Mouse (Mus musculus) kidney, adult 8-10 months (tissue): ENCODE results near the gene Opcml.

ENCODE experiments used
- DNase-seq, 2 experiments: peaks; one replicate each; pipeline ENCODE4 v3.0.0; 2022

The Opcml gene

GRCm38 (mm10) chr9:27871624-27872023 is 81.0 kb downstream of the Opcml start:
- no peak for DNase-seq

GRCm38 (mm10) chr9:27889636-27890035 is 99.1 kb downstream of the Opcml start:
- DNase-seq: no peak

GRCm38 (mm10) chr9:27917250-27917649 is 126.7 kb downstream of the Opcml start:
- DNase-seq: no peak

DNA sequence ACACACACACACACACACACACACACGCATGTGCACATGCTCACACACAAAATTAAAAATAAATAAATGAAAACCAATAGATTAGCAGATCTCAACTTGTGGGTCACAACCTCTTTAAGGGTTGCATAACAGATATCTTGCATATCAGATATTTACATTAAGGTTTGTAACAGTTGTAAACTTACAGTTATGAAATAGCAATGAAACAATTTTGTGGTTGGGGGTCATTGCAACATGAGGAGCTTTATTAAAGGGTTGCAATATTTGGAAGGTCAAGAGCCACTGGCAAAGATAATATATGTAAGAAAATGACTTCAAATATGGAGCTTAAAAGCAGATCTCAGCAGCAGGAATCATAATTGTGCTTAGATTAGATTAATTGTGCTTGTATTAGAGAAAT is 132.9 kb downstream of the Opcml start:
- no peak for DNase-seq

GRCm38 (mm10) chr9:27923945-27924825 is 133.6 kb downstream of the Opcml start:
- DNase-seq: no peak

DNA sequence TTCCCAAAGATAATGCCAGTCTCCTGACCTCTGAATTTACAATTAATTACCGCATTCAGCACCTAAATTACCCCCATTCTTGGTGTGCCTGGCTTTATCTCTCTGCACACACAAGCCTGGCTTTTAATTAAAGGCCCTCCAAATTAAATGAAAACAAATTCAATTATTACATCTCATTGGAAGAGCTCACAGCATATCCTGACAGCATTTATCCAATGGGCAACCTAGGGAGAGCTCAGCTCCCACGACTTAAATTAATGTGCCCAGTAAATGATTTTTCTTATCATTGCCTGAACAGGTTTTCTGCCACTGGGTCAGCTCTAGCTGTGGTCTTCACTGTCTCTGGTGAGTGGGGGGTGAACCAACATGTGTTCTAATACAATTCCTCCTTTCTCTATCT is 135.1 kb downstream of the Opcml start:
- no peak for DNase-seq

GRCm38 (mm10) chr9:27937253-27937652 is 146.7 kb downstream of the Opcml start:
- no peak for DNase-seq

- DNase-seq: no peak
Measured at GRCm38 (mm10) chr9:27937660-27938059, 147.1 kb downstream of the Opcml start.

DNA sequence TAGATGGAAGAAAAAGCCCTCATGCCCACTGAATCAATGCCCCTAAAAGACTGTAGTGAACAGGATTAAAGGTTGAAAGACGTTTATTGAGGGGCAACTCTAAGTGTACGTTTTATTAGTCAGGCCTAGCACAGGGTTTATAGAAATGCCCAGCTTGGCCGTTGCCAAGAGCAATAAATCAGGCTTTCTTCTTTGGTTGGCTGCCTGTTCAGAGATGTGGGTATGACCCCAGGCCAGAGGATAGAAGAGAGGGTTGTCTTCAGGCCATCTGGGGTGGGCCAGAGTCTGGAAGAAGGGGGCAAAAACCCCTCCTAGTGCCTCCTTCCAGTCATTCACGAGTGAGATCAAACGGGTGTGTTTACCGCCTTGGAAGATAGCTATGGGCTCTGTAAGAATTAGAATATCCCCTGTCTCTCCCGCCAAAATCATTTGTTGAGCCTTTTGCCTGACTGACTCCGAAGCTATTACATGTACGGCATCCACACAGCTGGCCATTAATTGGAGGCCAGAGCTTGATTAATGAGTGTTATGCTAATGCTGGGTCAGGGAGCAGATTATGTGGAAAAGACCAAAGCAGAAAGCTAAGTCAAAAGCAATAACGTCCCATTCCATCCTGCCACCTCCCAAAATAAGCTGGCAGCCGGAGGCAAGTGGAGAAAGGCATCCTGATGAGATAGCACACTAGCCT is 154.9 kb downstream of the Opcml start:
- DNase-seq: no peak

DNA sequence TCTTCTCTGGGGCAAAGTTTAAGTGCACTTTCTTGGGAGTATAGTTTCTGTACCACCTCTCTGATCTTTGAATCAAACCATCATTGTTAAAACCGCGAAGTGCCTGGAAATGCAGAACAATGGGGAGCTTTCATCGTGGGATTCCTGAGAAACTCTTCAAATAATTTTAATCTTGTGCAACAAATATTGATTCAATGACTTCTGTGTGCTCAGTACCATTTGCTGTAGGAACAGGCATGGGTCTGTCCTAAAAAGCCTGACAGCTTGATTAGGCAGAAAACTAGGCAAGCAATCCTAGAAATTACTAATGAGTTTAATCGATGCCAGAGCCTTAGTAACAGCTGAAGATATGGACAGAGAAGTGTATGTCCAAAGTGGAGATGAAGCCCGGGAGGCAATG is 160.5 kb downstream of the Opcml start:
- DNase-seq: no peak

DNA sequence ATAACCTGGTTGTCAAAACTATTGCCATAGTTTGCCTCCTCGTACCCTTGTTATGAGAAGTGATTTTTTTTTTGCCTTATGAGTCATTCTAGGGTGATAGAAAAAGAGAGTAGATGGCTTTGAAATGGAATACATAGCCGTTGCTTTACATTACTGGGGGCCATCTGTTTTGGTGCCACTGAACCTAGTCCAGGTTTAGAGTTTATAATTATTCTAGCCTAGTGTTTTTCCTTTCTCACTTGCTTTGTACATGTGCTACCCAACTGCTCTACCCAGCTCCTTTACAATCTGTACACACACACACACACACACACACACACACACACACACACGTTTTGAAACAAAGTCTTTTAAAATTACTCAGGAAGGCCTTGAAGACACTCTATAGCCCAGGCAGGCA is 171.1 kb downstream of the Opcml start:
- DNase-seq: no peak

DNA sequence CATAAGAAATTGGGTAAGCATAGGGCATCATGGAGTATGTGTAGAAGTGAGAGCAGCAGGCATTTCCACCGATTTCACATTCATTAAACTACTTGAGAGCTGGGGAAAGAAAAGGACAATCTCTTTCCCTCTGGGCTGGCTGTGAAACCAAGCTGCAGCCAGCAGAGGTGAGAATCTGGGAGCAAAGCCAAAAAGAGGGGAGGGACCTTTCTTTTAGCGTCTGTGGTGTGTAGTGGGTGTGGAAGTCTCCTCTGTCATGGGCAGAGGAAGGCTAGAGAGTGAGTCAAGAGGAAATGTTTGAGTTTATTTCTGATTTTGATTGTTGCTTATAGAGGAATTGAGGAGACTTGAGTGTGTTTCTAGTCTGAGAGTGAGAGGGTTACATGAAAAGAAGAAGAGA is 172.8 kb downstream of the Opcml start:
- no peak for DNase-seq

DNA sequence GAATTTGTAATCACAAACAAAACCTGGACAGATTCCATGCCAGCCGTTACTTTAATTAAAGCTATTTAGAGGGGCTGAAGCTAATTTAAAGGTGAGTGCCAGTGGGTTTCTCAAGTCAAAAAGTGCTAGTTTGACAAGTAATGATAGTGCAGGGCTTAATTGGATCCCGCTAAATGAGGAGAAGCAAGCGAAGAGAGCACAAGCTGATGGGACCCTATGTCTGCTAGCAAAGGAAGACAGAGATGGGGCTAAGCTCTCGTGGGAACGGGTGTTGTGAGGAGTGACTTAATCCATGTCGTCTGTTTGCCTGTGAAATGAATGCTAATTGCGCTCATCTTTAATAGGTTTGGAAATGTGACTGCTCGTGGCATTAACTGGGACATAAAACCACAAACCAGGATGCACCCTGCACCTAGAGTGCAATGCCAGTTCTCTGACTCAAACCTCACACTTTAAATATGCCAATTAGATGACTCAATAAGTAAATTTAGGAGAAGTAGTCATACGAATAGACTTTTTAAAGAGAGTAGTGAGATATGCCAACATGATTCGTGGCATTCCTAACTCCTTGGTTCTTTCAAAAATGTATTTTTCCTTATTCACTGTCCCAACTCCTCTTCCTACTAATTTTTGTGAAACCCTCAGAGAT is 174.5 kb downstream of the Opcml start:
- no peak for DNase-seq

DNA sequence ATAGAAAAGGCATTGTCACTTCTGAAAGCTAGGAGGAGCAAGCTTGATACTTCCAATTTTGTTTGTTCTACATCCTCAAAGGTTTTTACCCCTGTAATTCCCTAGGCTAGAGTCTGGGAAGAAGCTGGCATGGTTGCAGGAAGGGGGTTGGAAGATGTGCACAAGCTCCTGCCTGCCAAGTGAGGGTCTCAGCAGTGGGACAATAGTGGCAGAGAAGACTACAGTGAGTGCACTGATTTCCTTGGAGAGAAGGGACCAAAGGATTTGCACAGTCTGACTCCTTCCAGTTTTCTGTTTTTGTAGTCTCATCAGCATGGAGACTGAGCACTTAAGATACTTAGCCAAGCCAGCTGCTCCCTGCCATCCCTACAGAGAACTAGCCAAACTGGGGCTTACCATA is 177.7 kb downstream of the Opcml start:
- no peak for DNase-seq

DNA sequence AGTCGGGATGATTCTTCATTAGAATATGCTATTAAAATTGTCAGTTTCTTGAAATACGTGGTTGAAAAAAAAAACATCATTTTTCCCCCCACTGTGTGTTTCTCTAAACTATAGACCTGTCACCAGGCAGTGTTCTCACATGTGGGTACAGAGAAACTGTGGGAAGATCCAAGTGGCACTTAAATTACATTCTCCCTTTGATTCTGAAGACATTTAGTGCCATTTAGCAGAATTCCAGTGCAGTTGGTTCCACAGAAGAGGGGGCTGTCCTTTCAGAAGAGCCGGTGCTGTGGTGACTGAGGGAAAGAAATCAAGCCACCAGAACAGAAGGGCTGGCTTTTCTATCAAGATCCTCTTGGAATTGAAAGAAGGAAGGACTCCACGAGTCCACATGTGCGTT is 181.7 kb downstream of the Opcml start:
- DNase-seq: no peak

DNA sequence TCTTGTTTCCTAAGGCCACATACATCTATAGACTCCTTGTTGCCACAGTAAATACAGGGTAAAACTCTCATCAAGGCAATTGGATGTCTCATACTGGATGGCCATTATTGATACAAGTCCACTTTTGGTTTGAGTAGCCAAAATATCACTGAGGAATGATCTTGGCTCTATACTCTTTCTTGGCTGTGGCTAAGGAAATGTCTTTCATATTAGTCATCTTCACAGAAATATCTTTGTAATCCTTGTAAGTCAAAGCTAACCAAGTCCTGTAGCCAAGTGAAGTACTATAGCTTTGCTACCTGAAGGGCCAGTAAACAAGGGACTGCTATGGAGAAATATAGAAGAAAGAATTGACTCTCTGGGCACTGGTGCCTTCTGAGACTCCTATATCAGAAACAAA is 192.0 kb downstream of the Opcml start:
- DNase-seq: no peak

DNA sequence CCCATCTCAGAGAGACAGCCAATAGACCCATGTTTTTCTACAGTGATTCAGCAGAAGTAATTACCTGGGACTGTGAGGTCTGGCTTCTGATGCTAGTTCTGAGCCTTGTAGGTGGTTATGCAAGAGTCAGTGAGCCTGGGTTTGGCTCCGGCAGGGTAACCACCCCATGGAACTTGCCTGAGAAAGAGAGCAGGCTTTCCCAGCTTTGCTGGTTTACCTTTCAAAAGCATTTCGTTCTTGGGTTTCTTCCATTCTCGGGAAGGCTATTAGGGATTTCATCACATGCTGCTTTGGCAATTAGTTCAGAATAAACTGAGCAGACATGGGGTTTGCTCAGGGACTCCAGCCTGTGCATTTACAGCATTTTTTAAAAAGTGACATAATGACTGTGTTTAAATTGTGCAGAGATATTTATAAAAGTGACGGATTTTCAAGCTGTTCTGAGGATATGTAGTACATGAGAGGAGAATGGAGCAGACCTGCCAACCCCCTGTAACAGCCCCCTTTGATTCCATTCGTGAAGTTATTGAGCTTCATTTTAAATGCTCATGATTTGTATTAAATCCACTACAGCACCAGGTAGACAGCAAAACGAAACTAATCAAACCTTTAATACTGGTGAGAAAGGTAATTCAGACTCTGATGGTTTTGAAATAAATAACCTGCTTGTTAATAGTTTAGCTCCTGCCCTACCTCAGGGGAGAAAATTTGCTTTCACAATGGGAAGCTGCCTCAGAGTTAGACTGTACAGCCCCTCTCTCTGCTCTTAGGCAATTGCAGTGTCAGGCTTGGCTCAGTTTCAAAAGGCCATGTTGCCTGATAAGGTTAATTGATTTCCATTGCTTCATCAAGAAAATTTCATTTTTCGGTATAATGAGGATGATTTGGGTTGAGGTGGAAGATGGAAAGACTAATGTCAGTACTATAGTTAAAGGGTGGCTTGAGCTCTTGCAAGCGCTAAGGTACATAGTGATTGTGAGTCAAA is 196.3 kb downstream of the Opcml start:
- no peak for DNase-seq

GRCm38 (mm10) chr9:27991611-27992010 is 201.0 kb downstream of the Opcml start:
- DNase-seq: no peak

DNA sequence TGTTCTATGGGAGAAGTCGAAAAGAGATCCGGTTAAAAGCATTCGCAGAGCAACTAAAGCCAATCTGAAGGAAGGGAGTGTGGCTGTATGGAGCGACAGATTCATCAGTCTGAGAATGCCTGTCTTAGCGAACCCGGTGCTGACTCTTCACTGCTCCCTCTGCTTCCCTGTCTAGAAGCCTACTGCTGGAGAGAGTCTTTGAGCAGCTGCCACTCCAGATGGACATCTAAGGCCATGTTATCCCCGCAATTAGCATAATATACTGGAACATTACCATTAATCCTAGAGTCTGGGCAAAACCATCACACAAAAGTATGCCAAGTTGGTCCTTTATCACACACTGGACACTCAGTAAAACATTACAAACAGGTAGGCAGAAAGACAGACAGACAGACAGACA is 206.0 kb downstream of the Opcml start:
- no peak for DNase-seq

GRCm38 (mm10) chr9:27998767-27999166 is 208.2 kb downstream of the Opcml start:
- no peak for DNase-seq

DNA sequence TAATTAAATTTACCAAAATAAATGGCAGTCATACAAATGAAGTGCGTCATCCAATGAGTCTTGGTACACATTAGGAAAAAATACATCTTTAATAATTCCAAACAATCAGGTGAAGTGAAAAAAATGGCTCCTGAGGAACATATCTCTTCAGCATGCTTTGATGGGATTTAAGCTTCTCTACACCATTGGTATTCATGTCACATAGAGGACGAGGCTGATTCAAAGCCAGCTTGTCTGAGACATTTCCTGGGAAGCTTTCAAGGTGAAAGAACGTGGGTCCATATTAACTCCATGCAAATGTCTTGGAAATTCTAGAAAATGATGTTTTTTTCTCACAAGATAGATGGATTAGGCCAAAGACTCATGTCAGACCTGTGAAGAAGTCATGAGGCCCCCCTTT is 212.6 kb downstream of the Opcml start:
- no peak for DNase-seq

DNA sequence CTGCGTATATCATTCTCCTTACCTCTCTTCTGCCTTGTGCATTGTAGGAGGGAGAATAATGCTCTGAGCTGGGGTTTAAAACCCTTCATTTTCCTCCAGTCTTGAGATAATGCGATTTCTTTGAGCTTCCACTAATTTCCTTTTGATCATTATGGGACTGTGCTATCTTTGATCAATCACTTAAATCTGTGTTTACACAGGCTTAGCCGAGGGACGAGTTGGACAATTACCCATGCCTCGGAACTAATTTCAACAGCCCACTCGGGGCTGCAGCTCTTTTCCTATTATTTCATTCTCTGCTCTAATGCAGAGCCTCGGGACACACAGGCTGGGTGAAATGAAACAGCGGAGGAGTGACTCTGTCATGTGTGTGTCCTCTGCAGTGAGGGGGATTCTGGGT is 220.9 kb downstream of the Opcml start:
- no peak for DNase-seq

DNA sequence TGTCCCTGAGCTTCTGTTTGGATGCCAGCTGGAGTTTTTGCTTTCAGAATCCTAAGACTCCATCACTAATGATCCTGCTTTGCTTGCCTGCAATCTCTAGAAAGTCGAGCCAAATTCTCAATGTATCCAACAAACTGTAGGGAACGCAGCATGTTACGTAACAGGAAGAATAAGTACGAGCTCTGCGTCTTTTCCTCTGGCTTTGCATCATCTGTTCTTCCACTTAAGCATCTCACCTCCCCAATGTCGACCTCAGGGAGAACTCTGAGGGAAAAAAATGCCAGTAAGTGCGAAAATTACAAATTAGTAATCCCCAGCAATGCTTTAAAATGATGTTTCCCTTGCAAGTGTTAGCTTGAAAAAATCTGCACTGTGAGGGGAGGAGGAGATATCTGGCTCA is 222.1 kb downstream of the Opcml start:
- no peak for DNase-seq
